Mouse (Mus musculus): ENCODE data around the gene Gm13212. TPM values are rescaled to one million over a fixed set of nuclear protein-coding genes. Genes with fewer than 3 reads are reported as not detected.

Gm13212 gene
- polyA plus RNA-seq (2015; fragmentation: Nextera tagmentation; extraction: Ambion mirVana) = 0.89 and 1.2 TPM in 2 replicates

DNA sequence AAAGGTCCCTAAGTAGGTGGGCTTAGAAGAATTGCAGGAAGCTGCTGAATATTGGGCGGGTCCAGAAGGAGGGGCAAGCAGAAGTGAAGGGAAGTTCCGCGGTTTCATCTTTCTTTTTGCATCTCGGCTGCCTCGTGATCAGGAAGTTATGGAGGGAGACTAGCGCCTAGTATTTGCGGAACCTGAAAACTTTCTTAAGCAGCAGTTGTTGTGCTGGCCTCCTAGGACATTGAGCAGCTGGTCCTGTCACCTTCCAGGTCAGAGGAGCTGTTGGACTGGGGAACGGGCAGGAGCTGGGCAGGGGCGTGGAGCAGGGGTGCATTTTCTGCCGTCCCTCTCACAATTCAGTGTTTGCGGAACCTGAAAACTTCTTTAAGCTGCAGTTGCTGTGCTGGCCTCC, at the start of gene Gm13212:
TSS of gene Gm13212 (plus strand) at position 89 of the 400 bp plus-strand sequence.

DNA sequence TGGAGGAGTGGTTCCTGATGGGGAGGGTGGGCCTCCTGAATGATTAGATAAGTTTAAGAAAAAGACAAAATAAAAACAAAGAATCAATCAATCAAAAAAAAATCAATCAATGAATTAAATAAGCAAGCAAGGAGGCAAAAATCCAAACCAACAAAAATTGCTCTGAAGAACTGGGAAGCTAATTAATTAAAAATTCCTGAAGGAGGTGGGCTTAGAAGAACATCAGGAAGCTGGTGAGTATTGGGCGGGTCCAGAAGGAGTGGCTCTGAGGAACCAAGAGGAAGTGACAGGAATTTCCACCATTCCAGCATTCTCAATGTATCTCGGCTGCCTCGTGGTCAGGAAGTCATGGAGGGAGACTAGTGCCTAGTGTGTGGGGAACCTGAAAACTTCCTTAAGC, 85.4 kb downstream of the Gm13212 start, which contains the start of gene Zfp980:
TSS of gene Zfp980 (plus strand) at position 301 of the 400 bp plus-strand sequence.

Other genes with a start within 250 kb of the Gm13212 start
- gene Zfp990, start 74.4 kb upstream of the Gm13212 start, polyA plus RNA-seq (2015; fragmentation: Nextera tagmentation; extraction: Ambion mirVana) = not detected in 2 replicates
- gene Zfp980, start 85.5 kb downstream of the Gm13212 start, polyA plus RNA-seq (2015; fragmentation: Nextera tagmentation; extraction: Ambion mirVana) = not detected in 2 replicates

Measured in urinary bladder, postnatal 0 days (tissue).